Mouse (Mus musculus): ENCODE results near the gene U2af2. TPM values are rescaled to one million over a fixed set of nuclear protein-coding genes. Genes with fewer than 3 reads are reported as not detected.

U2af2 gene
- polyA plus RNA-seq, 1 experiment = 159 TPM

DNA sequence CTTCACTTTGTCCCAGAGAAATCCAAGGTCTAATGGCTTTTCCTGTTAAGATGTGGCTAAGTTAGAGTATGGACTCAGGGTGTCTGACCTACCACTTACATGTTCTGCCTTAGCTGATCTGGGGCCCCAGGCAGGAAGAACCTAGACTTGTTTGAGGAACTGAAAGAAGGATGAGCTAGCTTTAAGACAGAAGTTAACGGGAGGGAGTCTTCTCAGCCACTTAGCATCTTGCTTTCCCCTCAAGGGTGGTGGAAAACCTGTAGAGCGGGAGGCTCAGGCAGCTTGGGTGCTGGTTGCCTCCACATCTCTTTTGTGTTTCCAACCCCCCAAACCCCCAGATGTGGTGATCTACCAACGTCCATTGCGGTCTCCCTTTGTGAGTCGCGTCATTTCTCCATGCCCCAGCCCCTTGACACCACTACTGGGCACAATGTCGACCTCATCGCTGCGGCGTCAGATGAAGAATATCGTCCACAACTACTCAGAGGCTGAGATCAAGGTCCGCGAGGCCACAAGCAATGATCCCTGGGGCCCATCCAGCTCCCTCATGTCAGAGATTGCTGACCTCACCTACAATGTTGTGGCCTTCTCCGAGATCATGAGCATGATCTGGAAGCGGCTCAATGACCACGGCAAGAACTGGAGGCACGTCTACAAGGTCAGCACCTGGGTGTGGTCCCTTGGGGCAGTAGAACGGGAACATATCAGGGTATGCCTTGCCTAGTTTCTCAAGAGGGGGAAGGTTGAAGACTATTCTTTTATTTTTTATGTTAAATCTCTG, 21.6 kb downstream of the U2af2 start:
- Histone ChIP-seq H3K36me3 (ENCODE audit: control insufficient read depth, insufficient read depth) (peaks cover 14% of the 10 kb centered on the region), H3K27me3 (ENCODE audit: control insufficient read depth, insufficient read depth, insufficient read length) (no peaks in the 10 kb centered on the region)
- TF ChIP-seq E2F4 (IDR thresholded peaks at IDR 0.05; ENCODE audit: insufficient read depth) = no peak
- TF ChIP-seq TCF3 (IDR thresholded peaks at IDR 0.05; ENCODE audit: insufficient read length, low read depth) = no peak
- no peak for TF ChIP-seq USF1 (IDR thresholded peaks at IDR 0.05; ENCODE audit: low read depth)
- no peak for TF ChIP-seq REST (IDR thresholded peaks at IDR 0.05; ENCODE audit: insufficient read depth, insufficient read length)
- TF ChIP-seq MAX (IDR thresholded peaks at IDR 0.05; ENCODE audit: low read depth) = no peak
- no peak for TF ChIP-seq MYOG (IDR thresholded peaks at IDR 0.05; ENCODE audit: control insufficient read depth in 1 of 3, insufficient read depth in 1 of 3, insufficient read length in 2 of 3, low read depth in 2 of 3)
- no peak for TF ChIP-seq SRF (IDR thresholded peaks at IDR 0.05; ENCODE audit: control insufficient read depth, insufficient read length, low read depth)
- no peak for TF ChIP-seq POLR2A (IDR thresholded peaks at IDR 0.05; ENCODE audit: insufficient read length, low read depth)
- TF ChIP-seq POLR2AphosphoS2 (IDR thresholded peaks at IDR 0.05; ENCODE audit: insufficient read length, low read depth) = no peak
- TF ChIP-seq TCF12 (IDR thresholded peaks at IDR 0.05; ENCODE audit: insufficient read depth, poor library complexity, severe bottlenecking) = no peak
- no peak for TF ChIP-seq CEBPB (IDR thresholded peaks at IDR 0.05; ENCODE audit: insufficient read depth, poor library complexity, severe bottlenecking)
- no peak for TF ChIP-seq MYOD1 (IDR thresholded peaks at IDR 0.05; ENCODE audit: control insufficient read depth in 1 of 3, insufficient read length in 2 of 3, low read depth in 2 of 3)

DNA sequence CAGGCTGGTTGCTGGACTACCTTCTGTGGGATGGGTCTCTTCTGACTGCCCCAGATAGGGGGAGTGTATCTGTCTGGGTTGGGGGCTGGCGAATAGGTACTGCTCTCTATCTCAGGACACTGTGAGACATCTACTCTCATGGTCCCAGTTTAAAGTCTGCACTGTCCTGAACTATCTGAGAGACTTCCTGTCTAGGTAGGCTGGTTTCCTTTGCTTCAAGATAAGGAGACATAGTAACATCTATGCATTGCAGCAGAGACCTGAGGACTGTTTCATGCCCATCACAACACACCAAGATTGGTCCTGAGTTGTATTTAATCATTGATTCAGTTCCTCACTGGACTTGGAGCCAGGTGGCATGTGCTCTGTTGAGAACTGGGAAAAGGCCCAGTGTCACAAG, 23.6 kb downstream of the U2af2 start:
- H3K36me3 ChIP-seq (ENCODE audit: control insufficient read depth, insufficient read depth) = peaks cover 23% of the 10 kb centered on the region
- H3K4me3 ChIP-seq = no peak overlapping the region
- TF ChIP-seq TCF12 (IDR thresholded peaks at IDR 0.05; ENCODE audit: insufficient read depth, poor library complexity, severe bottlenecking) = no peak
- no peak for TF ChIP-seq REST (IDR thresholded peaks at IDR 0.05; ENCODE audit: insufficient read depth, insufficient read length)
- no peak for TF ChIP-seq POLR2A (IDR thresholded peaks at IDR 0.05; ENCODE audit: insufficient read length, low read depth)
- no peak for TF ChIP-seq E2F4 (IDR thresholded peaks at IDR 0.05; ENCODE audit: insufficient read depth)
- TF ChIP-seq MYOG (IDR thresholded peaks at IDR 0.05; ENCODE audit: control insufficient read depth in 1 of 3, insufficient read depth in 1 of 3, insufficient read length in 2 of 3, low read depth in 2 of 3) = no peak
- no peak for TF ChIP-seq MYOD1 (IDR thresholded peaks at IDR 0.05; ENCODE audit: control insufficient read depth in 1 of 3, insufficient read length in 2 of 3, low read depth in 2 of 3)
- no peak for TF ChIP-seq POLR2AphosphoS2 (IDR thresholded peaks at IDR 0.05; ENCODE audit: insufficient read length, low read depth)
- TF ChIP-seq USF1 (IDR thresholded peaks at IDR 0.05; ENCODE audit: low read depth) = no peak
- no peak for TF ChIP-seq SRF (IDR thresholded peaks at IDR 0.05; ENCODE audit: control insufficient read depth, insufficient read length, low read depth)
- no peak for TF ChIP-seq TCF3 (IDR thresholded peaks at IDR 0.05; ENCODE audit: insufficient read length, low read depth)
- no peak for TF ChIP-seq CEBPB (IDR thresholded peaks at IDR 0.05; ENCODE audit: insufficient read depth, poor library complexity, severe bottlenecking)
- no peak for TF ChIP-seq MAX (IDR thresholded peaks at IDR 0.05; ENCODE audit: low read depth)
- peaks cover 92% of the 10 kb centered on the region for H3K79me2 ChIP-seq (ENCODE audit: control insufficient read depth, insufficient read depth)
- no peaks in the 10 kb centered on the region for H3K27me3 ChIP-seq (ENCODE audit: control insufficient read depth, insufficient read depth, insufficient read length)
- H3K4me2 ChIP-seq (ENCODE audit: low read depth) = no peak overlapping the region
- H3ac ChIP-seq (ENCODE audit: control insufficient read depth, insufficient read length) = no peak overlapping the region

More for the DNA sequence above, 21.6 kb downstream of the U2af2 start:
- H3K4me3 ChIP-seq = no peak overlapping the region
- H3K79me2 ChIP-seq (ENCODE audit: control insufficient read depth, insufficient read depth) = peaks cover 73% of the 10 kb centered on the region
- H3ac ChIP-seq (ENCODE audit: control insufficient read depth, insufficient read length) = no peak overlapping the region
- H3K4me2 ChIP-seq (ENCODE audit: low read depth) = no peak overlapping the region

DNA sequence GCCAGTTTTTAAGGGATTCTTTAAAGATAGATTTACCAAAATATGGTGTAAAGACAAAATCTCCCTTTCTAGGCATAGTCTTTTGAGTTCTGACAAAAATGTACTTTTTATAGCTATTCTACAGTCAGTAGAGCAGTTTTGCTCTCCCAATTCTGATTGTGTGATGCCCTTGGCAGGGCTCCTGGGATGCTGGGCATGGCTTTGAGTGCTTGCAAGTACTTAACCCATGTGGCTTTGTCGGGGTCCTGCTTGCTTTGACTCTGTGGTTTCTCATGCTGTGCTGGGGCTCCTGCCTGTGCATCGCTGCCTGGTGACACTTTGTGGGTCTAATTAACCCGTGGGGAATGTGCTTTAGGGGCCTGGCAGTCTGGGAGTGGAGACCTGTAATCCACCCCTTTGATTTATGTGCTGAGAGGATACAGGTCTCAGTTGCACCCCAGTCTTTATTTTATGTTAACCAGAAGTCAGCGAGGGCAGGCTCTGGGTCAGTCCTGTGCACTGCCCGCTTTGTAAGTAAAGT, 25.0 kb downstream of the U2af2 start:
- Histone ChIP-seq H3K79me2 (ENCODE audit: control insufficient read depth, insufficient read depth) (peaks cover 79% of the 10 kb centered on the region), H3K36me3 (ENCODE audit: control insufficient read depth, insufficient read depth) (peaks cover 27% of the 10 kb centered on the region), H3ac (ENCODE audit: control insufficient read depth, insufficient read length) (no peak overlapping the region), H3K27me3 (ENCODE audit: control insufficient read depth, insufficient read depth, insufficient read length) (no peaks in the 10 kb centered on the region), H3K4me3 (no peak overlapping the region), H3K4me2 (ENCODE audit: low read depth) (no peak overlapping the region)
- TF ChIP-seq TCF3 (IDR thresholded peaks at IDR 0.05; ENCODE audit: insufficient read length, low read depth) (no peak), REST (IDR thresholded peaks at IDR 0.05; ENCODE audit: insufficient read depth, insufficient read length) (no peak), SRF (IDR thresholded peaks at IDR 0.05; ENCODE audit: control insufficient read depth, insufficient read length, low read depth) (no peak), CEBPB (IDR thresholded peaks at IDR 0.05; ENCODE audit: insufficient read depth, poor library complexity, severe bottlenecking) (no peak), MYOD1 (IDR thresholded peaks at IDR 0.05; ENCODE audit: control insufficient read depth in 1 of 3, insufficient read length in 2 of 3, low read depth in 2 of 3) (no peak), MAX (IDR thresholded peaks at IDR 0.05; ENCODE audit: low read depth) (no peak), POLR2AphosphoS2 (IDR thresholded peaks at IDR 0.05; ENCODE audit: insufficient read length, low read depth) (no peak), E2F4 (IDR thresholded peaks at IDR 0.05; ENCODE audit: insufficient read depth) (no peak), USF1 (IDR thresholded peaks at IDR 0.05; ENCODE audit: low read depth) (no peak)

DNA sequence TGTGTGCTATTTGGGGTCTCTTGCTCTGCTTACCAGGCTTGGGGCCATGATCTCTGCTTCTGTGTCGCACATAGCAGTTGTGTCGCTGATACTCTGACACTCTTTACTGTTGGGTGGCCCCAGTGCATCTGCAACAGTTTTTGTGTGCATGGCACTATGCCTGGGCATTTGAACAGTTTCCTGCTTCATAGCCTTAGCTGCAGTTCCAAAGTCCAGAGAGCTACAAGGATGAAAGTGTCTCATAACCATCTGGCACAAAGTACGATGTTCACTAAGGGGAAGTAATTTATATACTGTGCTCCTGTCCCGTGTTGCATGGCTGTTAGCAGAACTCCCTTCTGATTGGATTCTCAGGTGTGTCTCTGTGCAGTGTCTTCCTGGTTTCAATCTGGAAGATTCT, 25.9 kb downstream of the U2af2 start:
- Histone ChIP-seq H3K4me2 (ENCODE audit: low read depth) (no peak overlapping the region), H3K36me3 (ENCODE audit: control insufficient read depth, insufficient read depth) (peaks cover 23% of the 10 kb centered on the region), H3K4me3 (no peak overlapping the region), H3ac (ENCODE audit: control insufficient read depth, insufficient read length) (no peak overlapping the region), H3K79me2 (ENCODE audit: control insufficient read depth, insufficient read depth) (peaks cover 71% of the 10 kb centered on the region), H3K27me3 (ENCODE audit: control insufficient read depth, insufficient read depth, insufficient read length) (no peaks in the 10 kb centered on the region)
- TF ChIP-seq TCF3 (IDR thresholded peaks at IDR 0.05; ENCODE audit: insufficient read length, low read depth) = no peak
- no peak for TF ChIP-seq POLR2A (IDR thresholded peaks at IDR 0.05; ENCODE audit: insufficient read length, low read depth)
- no peak for TF ChIP-seq CEBPB (IDR thresholded peaks at IDR 0.05; ENCODE audit: insufficient read depth, poor library complexity, severe bottlenecking)
- TF ChIP-seq E2F4 (IDR thresholded peaks at IDR 0.05; ENCODE audit: insufficient read depth) = no peak
- no peak for TF ChIP-seq SRF (IDR thresholded peaks at IDR 0.05; ENCODE audit: control insufficient read depth, insufficient read length, low read depth)
- no peak for TF ChIP-seq REST (IDR thresholded peaks at IDR 0.05; ENCODE audit: insufficient read depth, insufficient read length)
- TF ChIP-seq MYOD1 (IDR thresholded peaks at IDR 0.05; ENCODE audit: control insufficient read depth in 1 of 3, insufficient read length in 2 of 3, low read depth in 2 of 3) = no peak
- no peak for TF ChIP-seq TCF12 (IDR thresholded peaks at IDR 0.05; ENCODE audit: insufficient read depth, poor library complexity, severe bottlenecking)
- no peak for TF ChIP-seq USF1 (IDR thresholded peaks at IDR 0.05; ENCODE audit: low read depth)
- TF ChIP-seq MAX (IDR thresholded peaks at IDR 0.05; ENCODE audit: low read depth) = no peak
- TF ChIP-seq MYOG (IDR thresholded peaks at IDR 0.05; ENCODE audit: control insufficient read depth in 1 of 3, insufficient read depth in 1 of 3, insufficient read length in 2 of 3, low read depth in 2 of 3) = no peak
- no peak for TF ChIP-seq POLR2AphosphoS2 (IDR thresholded peaks at IDR 0.05; ENCODE audit: insufficient read length, low read depth)
